Mouse (Mus musculus): Measurements from ENCODE around the gene Opcml. TPM values are rescaled to one million over a fixed set of nuclear protein-coding genes. Genes with fewer than 3 reads are reported as not detected.

The Opcml gene
- polyA plus RNA-seq, 1 experiment from 2014 or later = not detected

GRCm38 (mm10) chr9:28357946-28358345 is 567.4 kb downstream of the Opcml start:
- CTCF ChIA-PET = no interaction called here
- no peak for ATAC-seq
- no peak for TF ChIP-seq CTCF (IDR thresholded peaks at IDR 0.05)
- DNase-seq (ENCODE audit: low read depth, low spot score) = no peak
- POLR2A ChIA-PET = no interaction called here
- in situ Hi-C loops (cut with MboI; ENCODE audit: low pct_unique_long_range_greater_than_20kb) = no loop called here
- peaks cover 15% of the 10 kb centered on the region for H3K27me3 ChIP-seq

GRCm38 (mm10) chr9:28360691-28361090 is 570.1 kb downstream of the Opcml start:
- no peak for ATAC-seq
- POLR2A ChIA-PET = interaction anchor here (0.6 kb wide), 1 partner anchor 865 kb away, joined by 3 read pairs; no protein-coding TSS in a partner anchor
- in situ Hi-C loops (cut with MboI; ENCODE audit: low pct_unique_long_range_greater_than_20kb) = no loop called here
- H3K27me3 ChIP-seq = peaks cover 17% of the 10 kb centered on the region
- CTCF ChIA-PET = interaction anchor here (1.6 kb wide), 1 partner anchor 13 kb away, joined by 4 read pairs; no protein-coding TSS in a partner anchor
- TF ChIP-seq CTCF (IDR thresholded peaks at IDR 0.05) = no peak
- no peak for DNase-seq (ENCODE audit: low read depth, low spot score)

GRCm38 (mm10) chr9:28364473-28365159 is 574.0 kb downstream of the Opcml start:
- DNase-seq (ENCODE audit: low read depth, low spot score) = no peak
- ATAC-seq = no peak
- no peak for TF ChIP-seq CTCF (IDR thresholded peaks at IDR 0.05)
- in situ Hi-C loops (cut with MboI; ENCODE audit: low pct_unique_long_range_greater_than_20kb) = no loop called here
- CTCF ChIA-PET = no interaction called here
- peaks cover 12% of the 10 kb centered on the region for H3K27me3 ChIP-seq
- POLR2A ChIA-PET = no interaction called here

- in situ Hi-C loops (cut with MboI; ENCODE audit: low pct_unique_long_range_greater_than_20kb) = no loop called here
Measured at GRCm38 (mm10) chr9:28365160-28365473, 574.5 kb downstream of the Opcml start.

GRCm38 (mm10) chr9:28386527-28387175 is 596.1 kb downstream of the Opcml start:
- H3K27me3 ChIP-seq = peaks cover 4% of the 10 kb centered on the region
- no peak for TF ChIP-seq CTCF (IDR thresholded peaks at IDR 0.05)
- DNase-seq (ENCODE audit: low read depth, low spot score) = no peak
- in situ Hi-C loops (cut with MboI; ENCODE audit: low pct_unique_long_range_greater_than_20kb) = no loop called here
- ChIA-PET CTCF (no interaction called here), POLR2A (no interaction called here)
- ATAC-seq = no peak

More at GRCm38 (mm10) chr9:28365160-28365473, 574.5 kb downstream of the Opcml start:
- CTCF ChIA-PET = no interaction called here
- no peak for TF ChIP-seq CTCF (IDR thresholded peaks at IDR 0.05)
- H3K27me3 ChIP-seq = peaks cover 10% of the 10 kb centered on the region
- ATAC-seq = no peak
- no peak for DNase-seq (ENCODE audit: low read depth, low spot score)
- POLR2A ChIA-PET = no interaction called here

GRCm38 (mm10) chr9:28395222-28395621 is 604.6 kb downstream of the Opcml start:
- in situ Hi-C loops (cut with MboI; ENCODE audit: low pct_unique_long_range_greater_than_20kb) = no loop called here
- ChIA-PET CTCF (no interaction called here), POLR2A (no interaction called here)
- DNase-seq (ENCODE audit: low read depth, low spot score) (no peak), ATAC-seq (no peak)
- TF ChIP-seq CTCF (IDR thresholded peaks at IDR 0.05) = no peak
- peaks cover 10% of the 10 kb centered on the region for H3K27me3 ChIP-seq

- POLR2A ChIA-PET = no interaction called here
- ATAC-seq = no peak
Measured at GRCm38 (mm10) chr9:28395638-28396037, 605.1 kb downstream of the Opcml start.

GRCm38 (mm10) chr9:28402770-28403650 is 612.4 kb downstream of the Opcml start:
- CTCF ChIA-PET = interaction anchor here (1.2 kb wide), 1 partner anchor 9 kb away, joined by 3 read pairs; no protein-coding TSS in a partner anchor
- no peak for TF ChIP-seq CTCF (IDR thresholded peaks at IDR 0.05)
- in situ Hi-C loops (cut with MboI; ENCODE audit: low pct_unique_long_range_greater_than_20kb) = no loop called here
- ATAC-seq (no peak), DNase-seq (ENCODE audit: low read depth, low spot score) (no peak)
- POLR2A ChIA-PET = no interaction called here
- H3K27me3 ChIP-seq = peaks cover 53% of the 10 kb centered on the region

More at GRCm38 (mm10) chr9:28395638-28396037, 605.1 kb downstream of the Opcml start:
- in situ Hi-C loops (cut with MboI; ENCODE audit: low pct_unique_long_range_greater_than_20kb) = no loop called here
- peaks cover 13% of the 10 kb centered on the region for H3K27me3 ChIP-seq
- CTCF ChIA-PET = no interaction called here
- no peak for DNase-seq (ENCODE audit: low read depth, low spot score)
- TF ChIP-seq CTCF (IDR thresholded peaks at IDR 0.05) = no peak

GRCm38 (mm10) chr9:28403831-28404562 is 613.4 kb downstream of the Opcml start:
- TF ChIP-seq CTCF (IDR thresholded peaks at IDR 0.05) = no peak
- H3K27me3 ChIP-seq = peaks cover 55% of the 10 kb centered on the region
- ATAC-seq = no peak
- CTCF ChIA-PET = no interaction called here
- POLR2A ChIA-PET = no interaction called here
- no peak for DNase-seq (ENCODE audit: low read depth, low spot score)
- in situ Hi-C loops (cut with MboI; ENCODE audit: low pct_unique_long_range_greater_than_20kb) = no loop called here

- TF ChIP-seq CTCF (IDR thresholded peaks at IDR 0.05) = no peak
- POLR2A ChIA-PET = no interaction called here
- peaks cover 56% of the 10 kb centered on the region for H3K27me3 ChIP-seq
- in situ Hi-C loops (cut with MboI; ENCODE audit: low pct_unique_long_range_greater_than_20kb) = no loop called here
- ATAC-seq (no peak), DNase-seq (ENCODE audit: low read depth, low spot score) (no peak)
- CTCF ChIA-PET = interaction anchor here (1.5 to 2.0 kb wide), 2 partner anchors 15 to 97 kb away, joined by 3 to 8 read pairs; no protein-coding TSS in a partner anchor
Measured at GRCm38 (mm10) chr9:28404616-28405015, 614.0 kb downstream of the Opcml start.

All from Patski (cell line).